Mouse (Mus musculus) heart, postnatal 0 days (tissue): ENCODE measurements around the gene Cnpy2.
"Not testable (repeated sequence)": the region's sequence is repeated elsewhere in the genome, so short reads cannot be mapped to it uniquely, and the experiment has no call there.

ENCODE experiments used
- CTCF ChIP-seq: IDR thresholded peaks from 2 replicates; pipeline ENCODE4 v1.5.1; 2016; ENCODE audit warnings: antibody characterized with exemption, control low read depth, low read depth
- EP300 ChIP-seq: IDR thresholded peaks from 2 replicates; pipeline ENCODE4 v1.6.1; 2016; ENCODE audit warnings: antibody characterized with exemption, low read depth

GRCm38 (mm10) chr10:128332358-128333249 is 10.3 kb downstream of the Cnpy2 start:
- not testable (repeated sequence) for TF ChIP-seq EP300, CTCF
